Mouse (Mus musculus) gastrocnemius, adult 2 months (tissue): Measurements from ENCODE around the gene Klrb1b. TPM values are rescaled to one million over a fixed set of nuclear protein-coding genes. Genes with fewer than 3 reads are reported as not detected.
"Not testable (repeated sequence)": the region's sequence is repeated elsewhere in the genome, so short reads cannot be mapped to it uniquely, and the experiment has no call there.

ENCODE experiments used
- DNase-seq: peaks from one replicate; pipeline ENCODE4 v3.0.0; 2022
- H3K27ac ChIP-seq: fragments of 200-600 bp; 2 replicates; pipeline ENCODE4 v1.8.1; 2022; ENCODE audit warnings: mild to moderate bottlenecking
- H3K4me3 ChIP-seq: fragments of 200-600 bp; 2 replicates; pipeline ENCODE4 v1.8.1; 2022; ENCODE audit warnings: mild to moderate bottlenecking, moderate library complexity
- CTCF ChIP-seq: fragments of 200-600 bp; IDR thresholded peaks from 2 replicates; pipeline ENCODE4 v1.8.1; 2022; ENCODE audit warnings: antibody characterized with exemption, mild to moderate bottlenecking, moderate library complexity
- intact Hi-C: fragments of 180-260 bp; cut with DNase I; formaldehyde crosslinking; loops from one replicate; pipeline ENCODE4 v1.15.1; 2025
- total RNA-seq, 2 experiments: library from RNA; stranded (reverse); gene quantifications; 2 replicates each; pipeline ENCODE4 v1.2.3; 2021

Gene Klrb1b
- total RNA-seq, 2 experiments from 2014 or later: not detected

DNA sequence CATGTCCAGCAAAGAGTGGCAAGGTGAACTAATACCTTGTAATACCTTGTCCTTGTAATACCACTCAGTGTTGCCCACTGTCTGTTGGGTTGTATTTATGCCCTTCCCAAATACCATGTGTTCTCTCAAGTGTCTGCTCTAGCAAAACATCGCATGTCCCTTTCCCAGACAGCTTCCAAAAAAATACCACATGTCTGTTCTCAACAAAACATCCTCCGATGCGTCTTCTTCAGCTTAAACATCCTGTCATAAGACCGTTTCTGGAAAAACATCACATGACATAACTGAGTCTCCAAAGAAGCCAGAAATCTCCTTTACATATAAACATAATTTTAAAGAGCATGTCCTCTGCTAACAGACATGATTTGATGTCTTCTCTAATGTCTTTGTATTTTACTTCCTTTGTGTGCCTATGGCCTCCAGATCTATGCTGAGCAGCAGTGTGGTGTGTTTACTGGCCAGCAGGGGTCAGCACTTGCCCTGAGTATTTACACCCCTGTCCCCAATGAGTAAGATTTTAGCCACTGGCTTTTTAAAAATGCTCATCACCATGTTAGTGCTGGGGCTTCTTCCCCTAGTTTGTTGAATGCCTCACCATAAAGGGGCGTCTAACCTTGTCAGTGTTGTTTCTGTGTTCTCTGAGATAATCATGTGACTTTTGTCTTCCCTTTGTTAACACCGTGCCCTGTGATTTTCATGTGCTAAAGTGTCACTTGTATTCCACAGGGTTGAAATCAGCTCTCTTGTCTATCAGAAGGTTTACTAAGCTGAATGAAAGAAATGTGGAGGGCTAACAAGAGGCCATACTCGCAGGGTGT lies 21.1 kb downstream of the Klrb1b start:
- intact Hi-C loops, H3K4me3 ChIP-seq, H3K27ac ChIP-seq: not testable (repeated sequence)
- TF ChIP-seq CTCF: peak; percentile 68
- DNase-seq: peak; percentile 62

DNA sequence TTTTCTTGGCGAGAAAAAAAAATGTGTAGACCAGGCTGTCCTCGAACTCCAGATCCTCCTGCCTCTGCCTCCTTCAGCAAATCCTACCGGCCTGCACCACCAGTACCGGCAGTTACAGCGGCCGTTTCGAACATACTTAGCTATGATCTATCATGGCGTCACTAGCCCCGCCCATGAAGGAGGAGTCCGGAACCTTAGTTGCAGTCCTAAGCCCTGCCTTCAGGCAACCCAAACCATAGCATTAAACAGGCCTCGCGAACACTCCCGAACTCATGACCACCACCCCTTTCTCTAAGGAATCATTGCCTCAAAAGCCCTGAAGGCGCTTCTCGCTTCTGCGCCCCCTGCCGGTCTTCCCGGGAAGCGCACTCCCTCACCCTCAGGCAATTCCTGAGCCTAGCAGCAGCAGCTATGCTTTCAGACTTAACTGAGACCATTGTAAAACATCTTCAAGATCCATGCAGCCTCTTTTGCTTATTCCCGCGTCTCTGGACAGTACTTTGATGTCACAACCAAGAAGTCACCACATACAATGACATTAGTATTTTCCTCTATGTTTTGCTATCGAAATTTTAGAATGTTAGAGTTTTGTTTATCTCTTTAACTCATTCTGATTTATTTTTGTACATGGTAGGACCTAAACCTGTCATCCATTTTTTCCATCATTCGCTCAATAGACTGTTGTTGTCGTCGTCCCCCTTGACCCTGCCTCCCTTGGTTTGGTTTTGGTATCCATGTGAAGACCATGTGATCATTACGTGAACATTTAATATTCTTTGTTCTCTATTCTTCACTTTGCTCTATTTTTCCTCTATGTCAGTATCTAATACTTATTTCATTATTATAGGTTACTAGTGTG lies 22.9 kb downstream of the Klrb1b start:
- intact Hi-C loops: loop anchor here (1.0 to 2.0 kb wide), 2 partner anchors 36 to 39 kb away; no protein-coding TSS in a partner anchor
- H3K27ac ChIP-seq: peak overlapping the region; percentile 56; the same call in 1 of the 2 replicates

DNA sequence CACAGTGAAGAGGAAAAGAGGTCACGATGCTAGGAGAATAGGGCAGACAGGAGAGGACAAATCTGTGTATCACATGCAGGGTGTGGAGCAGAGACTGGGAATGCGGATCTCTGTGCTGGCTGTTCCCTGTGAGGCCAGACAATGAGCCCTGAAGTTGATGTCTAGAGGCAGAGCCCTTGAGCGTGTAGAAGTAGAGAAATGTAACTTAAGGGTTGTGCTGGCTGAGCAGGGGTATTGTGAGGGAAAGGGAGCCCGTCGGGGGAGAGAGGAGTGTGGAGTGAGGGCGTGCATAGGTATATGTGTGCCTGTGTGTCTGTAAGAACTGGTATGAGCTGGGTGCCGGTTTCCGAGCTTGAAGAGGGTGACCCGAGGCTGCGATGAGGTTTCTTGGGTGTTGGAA lies 23.6 kb downstream of the Klrb1b start:
- no peak for DNase-seq

More for the DNA sequence above, 22.9 kb downstream of the Klrb1b start:
- TF ChIP-seq CTCF: peak; percentile 94
- peak; percentile 94 for DNase-seq
- H3K4me3 ChIP-seq: peak overlapping the region; percentile 68

DNA sequence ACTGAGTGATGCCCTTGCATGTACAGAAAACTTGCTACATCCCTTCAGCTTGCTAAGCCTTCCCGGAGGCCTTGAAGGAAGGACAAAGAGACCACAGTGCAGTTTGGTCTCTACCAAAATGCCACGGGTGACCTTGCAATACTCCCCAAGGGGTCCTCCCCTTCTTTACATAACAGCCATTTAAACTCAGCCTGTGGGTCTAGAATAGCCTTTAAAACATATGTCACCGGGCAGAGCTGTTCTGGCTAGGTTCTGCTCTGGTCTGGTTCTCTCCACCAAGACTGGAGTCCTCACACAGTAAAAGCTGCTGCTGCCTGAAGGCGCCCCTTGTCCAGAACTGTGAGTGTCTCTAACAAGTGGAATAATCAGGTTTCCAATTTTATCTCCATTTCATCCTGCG lies 25.4 kb downstream of the Klrb1b start:
- H3K27ac ChIP-seq, intact Hi-C loops, DNase-seq, H3K4me3 ChIP-seq: not testable (repeated sequence)

More for the DNA sequence above, 23.6 kb downstream of the Klrb1b start:
- H3K27ac ChIP-seq: peak overlapping the region; percentile 25
- H3K4me3 ChIP-seq: peak overlapping the region; percentile 68
- intact Hi-C loops: loop anchor here (1.0 to 2.0 kb wide), 2 partner anchors 36 to 38 kb away; no protein-coding TSS in a partner anchor
- TF ChIP-seq CTCF: no peak

DNA sequence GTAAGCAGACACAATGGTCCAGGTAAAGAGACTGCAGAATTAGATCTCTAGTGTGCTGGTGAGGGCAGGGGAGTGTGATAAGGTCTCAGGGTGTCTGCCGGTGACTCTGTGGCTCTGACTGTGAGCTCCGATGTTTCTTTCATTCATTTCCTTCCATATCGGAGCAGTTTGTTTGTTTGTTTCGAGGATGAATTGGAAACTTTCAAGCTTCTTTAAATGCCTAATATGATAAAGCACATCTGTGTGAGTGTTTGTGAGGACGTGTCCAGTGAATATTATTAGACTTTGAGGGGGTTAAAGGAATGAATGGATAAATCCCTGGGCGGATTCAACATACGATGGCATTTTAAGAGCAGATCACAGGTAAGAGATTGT lies 26.2 kb downstream of the Klrb1b start:
- Histone ChIP-seq H3K27ac (peak overlapping the region; percentile 92), H3K4me3 (peak overlapping the region; percentile 88)
- DNase-seq: no peak
- intact Hi-C loops: no loop called here
- no peak for TF ChIP-seq CTCF

DNA sequence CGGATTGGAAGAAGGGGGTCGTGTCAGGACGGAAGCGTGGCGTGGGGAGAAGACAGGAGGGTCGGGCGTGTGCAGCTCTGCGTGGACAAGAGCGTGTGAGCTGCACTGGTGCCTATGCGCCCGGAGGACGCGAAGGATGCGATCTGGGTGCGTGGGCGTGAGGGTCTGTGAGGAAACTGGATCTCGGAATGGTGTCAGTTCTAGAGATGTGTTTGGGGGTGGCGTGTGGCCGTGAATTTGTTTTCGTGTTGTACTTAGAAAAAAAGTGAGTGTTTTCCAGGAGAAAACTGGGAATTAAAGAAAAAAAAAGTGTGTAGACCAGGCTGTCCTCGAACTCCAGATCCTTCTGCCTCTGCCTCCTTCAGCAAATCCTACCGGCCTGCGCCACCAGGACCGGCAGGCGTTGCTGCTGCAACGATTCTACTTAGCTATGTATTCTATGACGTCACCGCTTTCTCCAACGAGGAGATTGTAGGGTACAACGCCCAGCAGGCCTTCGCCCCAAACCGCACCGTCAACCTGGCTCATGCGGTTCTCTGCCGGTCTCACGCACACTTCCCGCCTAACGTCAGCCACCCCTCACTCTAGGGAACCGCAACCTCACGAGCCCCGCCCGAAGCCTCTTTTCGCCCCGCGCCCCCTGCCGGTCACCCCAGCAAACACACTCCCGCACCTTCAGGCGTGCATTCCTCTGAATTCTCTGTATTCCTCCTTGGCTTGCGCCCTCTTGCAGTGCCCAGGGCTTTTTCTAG lies 26.8 kb downstream of the Klrb1b start:
- Histone ChIP-seq H3K27ac (peak overlapping the region; percentile 92), H3K4me3 (peak overlapping the region; percentile 88)
- TF ChIP-seq CTCF: peak; percentile 75
- intact Hi-C loops: not testable (repeated sequence)
- peak; percentile 76 for DNase-seq

DNA sequence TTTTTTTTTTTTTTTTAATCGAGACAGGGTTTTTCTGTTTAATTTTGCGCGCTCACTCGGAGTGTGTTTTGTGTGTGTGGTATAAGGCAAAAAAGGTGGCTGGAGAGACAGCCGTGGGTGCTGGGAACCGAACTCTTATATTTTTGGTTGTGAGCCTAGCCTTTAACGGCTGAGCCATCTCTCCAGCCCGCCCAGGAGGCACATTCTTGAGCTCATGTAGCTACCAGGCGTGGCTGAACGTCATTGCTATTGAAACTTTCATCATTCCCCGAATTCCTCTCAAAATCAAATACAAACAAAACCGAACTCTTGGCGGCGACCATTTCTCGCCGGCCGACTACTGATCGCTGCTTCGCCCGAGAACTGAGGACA lies 27.4 kb downstream of the Klrb1b start:
- Histone ChIP-seq H3K4me3 (peak overlapping the region; percentile 88), H3K27ac (peak overlapping the region; percentile 92)
- intact Hi-C loops: not testable (repeated sequence)
- DNase-seq: peak; percentile 76

DNA sequence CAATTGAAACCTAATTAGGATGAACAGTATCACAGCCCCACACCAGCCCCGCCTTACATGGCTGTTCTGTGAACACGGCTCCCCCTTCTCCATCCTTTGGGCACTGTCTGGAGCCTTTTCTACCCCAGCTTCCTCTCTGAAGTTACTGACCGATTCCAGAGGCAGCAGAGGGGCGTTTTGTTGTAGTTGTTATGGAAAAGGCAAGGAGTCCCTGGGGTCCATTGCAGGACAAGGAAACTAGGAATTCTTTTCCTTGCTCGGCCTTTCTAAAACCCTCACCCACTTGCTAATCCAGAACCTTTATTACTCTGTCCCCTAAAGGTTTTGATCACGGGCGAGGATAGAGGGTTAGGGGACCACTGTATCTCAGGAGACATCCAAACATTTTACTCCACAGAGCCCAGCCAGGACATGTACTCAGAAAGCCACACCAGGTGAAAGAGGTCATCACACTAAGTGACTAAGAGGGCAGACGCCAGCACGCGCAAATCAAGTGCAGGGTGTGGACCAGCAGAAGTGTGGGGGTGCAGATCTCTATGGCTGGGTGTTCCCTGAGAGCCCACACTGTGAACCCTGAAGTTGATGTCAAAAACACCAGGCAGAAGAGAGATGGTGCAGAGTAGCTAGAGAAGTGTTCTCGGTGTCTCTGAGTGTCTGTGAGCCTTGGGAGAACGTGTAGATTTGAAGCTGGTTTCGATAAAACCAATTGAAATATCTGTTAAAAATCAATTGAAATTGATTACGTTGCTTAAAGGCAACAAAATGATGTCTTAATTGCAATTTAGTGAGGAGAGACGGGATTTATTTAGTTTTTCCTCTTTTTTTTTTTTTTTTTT lies 28.0 kb downstream of the Klrb1b start:
- intact Hi-C loops: no loop called here
- peak overlapping the region; percentile 88 for H3K4me3 ChIP-seq
- TF ChIP-seq CTCF: no peak
- H3K27ac ChIP-seq: peak overlapping the region; percentile 92
- DNase-seq: peak; percentile 30

DNA sequence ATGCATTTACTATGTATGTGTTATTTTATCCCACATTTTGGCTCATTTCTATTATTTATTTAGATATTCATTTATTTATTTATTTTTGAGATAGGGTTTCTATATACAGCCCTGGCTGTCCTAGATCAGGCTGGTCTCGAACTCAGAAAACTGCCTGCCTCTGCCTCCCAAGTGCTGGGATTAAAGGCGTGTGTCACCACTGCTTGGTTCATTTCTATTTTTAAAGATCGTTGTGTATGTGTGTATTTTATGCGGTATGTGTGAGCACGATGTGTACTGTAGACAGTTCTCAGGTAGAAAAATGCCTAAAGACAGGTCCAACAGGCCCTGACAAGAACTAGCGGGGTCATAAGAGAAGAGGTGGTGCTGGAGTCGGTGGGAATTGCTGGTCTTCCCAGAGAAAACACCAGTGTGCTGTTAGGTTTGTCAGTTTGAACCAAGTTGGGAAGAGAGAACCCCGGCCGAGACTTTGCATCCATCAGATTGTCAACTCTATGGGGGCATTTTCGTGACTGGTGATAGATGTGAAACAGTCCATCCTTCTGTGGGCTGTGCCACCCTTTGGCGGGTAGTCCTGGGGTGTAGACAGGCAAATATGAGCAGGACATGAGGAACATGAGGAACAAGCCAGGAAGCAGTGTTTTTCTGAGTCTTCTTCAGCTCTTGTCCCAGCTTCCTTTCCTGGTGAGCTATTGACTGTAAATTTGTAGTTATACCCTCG lies 28.8 kb downstream of the Klrb1b start:
- intact Hi-C loops: no loop called here
- no peak for TF ChIP-seq CTCF
- no peak overlapping the region for H3K4me3 ChIP-seq
- H3K27ac ChIP-seq: peak overlapping the region; percentile 92
- DNase-seq: no peak

DNA sequence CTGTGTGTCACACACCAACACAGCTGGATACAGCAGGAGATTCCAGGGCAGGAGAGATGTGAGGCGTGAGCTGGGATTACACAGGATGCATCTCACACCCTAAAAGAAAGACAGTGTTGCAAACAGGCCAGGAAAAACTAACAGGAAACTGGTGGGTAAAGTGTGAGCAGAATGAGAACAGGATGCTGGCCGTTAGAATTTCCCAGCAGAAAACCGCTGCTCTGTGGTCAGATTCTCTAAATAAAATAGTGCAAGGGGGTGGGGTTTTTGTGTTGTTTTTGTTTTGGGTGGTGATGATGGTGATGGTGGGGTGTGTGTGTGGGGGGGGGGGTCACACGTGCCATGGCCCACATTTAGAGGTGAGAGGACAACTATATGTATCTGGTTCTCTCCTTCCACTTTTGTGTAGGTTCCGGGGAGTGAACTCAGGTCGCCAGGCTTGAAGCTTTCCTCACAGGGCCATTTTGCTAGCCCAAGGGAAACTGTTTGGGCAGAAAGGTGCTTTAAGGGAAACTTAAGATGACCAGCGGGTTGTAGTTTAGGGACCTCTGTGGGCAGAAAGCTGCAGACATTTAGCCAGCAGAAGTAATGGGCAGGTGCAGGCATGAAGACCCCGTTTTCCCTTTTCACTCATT lies 29.7 kb downstream of the Klrb1b start:
- Histone ChIP-seq H3K27ac (no peak overlapping the region), H3K4me3 (no peak overlapping the region)
- intact Hi-C loops: no loop called here
- no peak for DNase-seq
- no peak for TF ChIP-seq CTCF

DNA sequence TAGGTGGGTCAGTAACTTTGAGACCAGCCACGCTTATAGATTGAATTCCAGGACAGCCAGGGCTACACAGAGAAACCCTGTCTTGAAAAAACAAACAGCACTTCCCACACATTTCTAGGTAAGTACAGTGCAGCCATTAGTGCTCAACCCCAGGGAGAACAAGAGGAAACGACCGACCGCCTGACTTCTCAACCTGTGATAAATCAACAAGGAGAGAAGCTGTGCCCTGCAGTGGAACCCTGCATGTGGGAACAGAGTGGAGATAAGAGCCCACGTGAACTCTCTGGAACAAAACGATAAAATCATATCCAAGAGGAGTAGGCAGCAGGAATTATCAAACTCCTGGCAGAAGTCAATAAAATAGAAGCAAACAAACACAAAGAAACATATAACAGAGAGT lies 32.4 kb downstream of the Klrb1b start:
- intact Hi-C loops: no loop called here
- TF ChIP-seq CTCF: no peak
- no peak for DNase-seq
- no peak overlapping the region for H3K27ac ChIP-seq
- no peak overlapping the region for H3K4me3 ChIP-seq

DNA sequence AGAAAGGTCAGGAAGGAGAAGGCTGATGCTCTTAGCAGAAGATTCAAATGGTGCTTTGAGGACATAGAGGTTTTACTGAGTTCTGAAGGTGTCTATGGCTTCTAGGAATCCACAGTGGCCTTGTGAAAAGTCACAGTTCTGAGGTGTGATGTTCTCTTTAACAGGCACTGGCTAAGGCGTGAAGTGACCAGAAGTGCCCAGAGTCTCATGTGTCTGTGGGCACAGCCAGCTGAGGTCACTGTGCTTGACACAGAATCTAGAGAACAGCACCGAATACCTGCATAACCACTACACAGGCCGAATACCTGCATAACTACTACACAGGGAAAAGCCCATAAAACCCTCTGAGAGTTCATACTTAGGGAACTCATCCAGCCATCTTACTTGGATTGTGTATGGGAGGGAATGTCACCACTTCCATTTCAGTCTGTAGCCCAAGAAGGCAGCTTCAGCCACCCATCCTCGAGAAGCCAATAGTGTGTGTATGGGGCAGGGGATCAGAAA lies 35.6 kb downstream of the Klrb1b start:
- intact Hi-C loops, H3K4me3 ChIP-seq, DNase-seq, H3K27ac ChIP-seq: not testable (repeated sequence)
